Mouse (Mus musculus) ES-CJ7 (cell line): ENCODE data around the gene Mettl23.
"Not testable (repeated sequence)": the region's sequence is repeated elsewhere in the genome, so short reads cannot be mapped to it uniquely, and the experiment has no call there.

Experiments
- DNase-seq: peaks from one replicate; pipeline ENCODE4 v3.0.0; 2011; ENCODE audit warnings: low read depth, low spot score

The Mettl23 gene

DNA sequence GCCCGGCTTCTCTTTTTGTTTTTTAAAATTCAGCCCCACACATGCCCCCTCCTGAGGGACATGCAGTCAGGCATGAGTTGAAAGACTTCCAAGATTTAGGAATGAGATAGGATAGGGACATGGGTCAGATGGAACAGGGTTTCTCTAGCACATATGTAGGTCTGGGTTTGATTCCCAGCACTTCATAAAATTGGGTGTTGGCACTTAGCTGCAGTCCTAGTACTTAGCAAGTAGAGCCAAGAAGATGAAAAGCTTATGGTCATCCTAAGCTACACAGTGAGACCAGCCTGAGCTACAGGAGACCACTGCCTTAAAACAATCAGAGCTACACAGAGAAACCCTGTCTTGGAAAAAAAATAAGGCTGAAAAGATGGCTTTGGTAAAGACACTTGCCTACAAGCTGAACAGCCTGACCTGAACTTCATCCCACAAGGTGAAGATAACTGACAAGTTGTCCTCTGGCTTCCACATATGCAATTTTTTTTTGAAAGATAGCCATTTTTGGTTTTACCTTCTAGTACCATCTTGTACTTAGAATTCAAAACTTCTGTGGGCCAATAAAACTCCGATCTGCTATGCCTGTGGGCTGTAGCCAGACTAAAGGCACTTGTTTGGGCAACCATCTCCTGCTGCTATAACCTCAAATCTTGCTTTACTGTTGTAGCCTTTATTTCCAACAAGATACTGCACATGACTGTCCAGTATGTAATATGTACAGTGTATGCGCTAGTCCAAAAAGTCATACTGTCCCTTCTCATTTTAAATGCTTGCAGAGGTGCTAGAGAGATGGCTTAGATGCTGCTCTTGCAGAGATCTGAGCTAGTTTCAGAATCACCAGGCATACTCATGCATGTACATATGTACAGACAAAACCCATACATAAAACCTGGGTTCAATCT is 4.4 kb downstream of the Mettl23 start:
- no peak for DNase-seq

DNA sequence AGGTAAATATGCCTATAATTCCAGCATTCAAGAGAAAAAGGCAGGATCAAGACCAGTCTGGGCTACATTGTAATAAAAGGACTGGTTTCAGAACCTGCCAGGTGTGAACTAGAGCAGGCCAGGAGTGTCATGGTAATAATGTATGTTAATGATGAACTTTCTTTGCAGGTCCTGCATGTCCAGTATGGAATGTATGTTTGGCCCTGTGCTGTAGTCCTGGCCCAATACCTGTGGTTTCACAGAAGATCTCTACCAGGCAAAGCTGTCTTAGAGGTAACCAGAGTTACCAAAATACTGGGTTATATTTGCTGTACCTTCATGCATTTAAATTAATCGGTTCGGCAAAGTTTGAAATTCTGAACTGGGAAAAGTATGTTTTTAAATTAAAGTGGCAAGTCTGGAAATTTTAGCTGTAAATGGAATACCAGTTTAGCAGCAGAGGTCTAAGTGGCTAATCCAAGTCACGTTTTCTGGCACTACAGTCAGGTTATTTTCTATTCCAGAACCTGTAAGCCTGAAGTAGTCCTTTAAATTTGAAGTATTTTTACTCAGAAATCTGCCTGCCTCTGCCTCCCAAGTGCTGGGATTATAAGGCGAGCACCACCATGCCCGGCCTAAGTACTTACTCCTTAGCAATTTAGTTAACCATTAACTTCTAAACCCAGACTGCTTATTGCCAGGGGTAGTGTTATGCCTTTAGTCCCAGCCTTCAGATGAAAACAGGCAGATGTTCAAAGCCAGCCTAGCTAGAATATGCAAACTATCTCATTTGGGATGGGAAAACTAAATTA is 5.2 kb downstream of the Mettl23 start:
- DNase-seq = no peak

DNA sequence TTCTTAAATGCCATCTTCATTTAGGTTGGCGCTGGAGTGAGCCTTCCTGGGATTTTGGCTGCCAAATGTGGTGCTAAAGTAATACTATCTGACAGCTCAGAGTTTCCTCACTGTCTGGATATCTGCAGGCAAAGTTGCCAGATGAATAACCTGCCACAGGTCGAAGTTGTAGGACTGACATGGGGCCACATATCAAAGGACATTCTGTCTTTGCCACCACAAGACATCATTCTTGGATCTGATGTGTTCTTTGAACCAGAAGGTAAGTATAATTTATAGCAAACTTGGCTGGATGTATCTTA is 5.8 kb downstream of the Mettl23 start:
- not testable (repeated sequence) for DNase-seq

DNA sequence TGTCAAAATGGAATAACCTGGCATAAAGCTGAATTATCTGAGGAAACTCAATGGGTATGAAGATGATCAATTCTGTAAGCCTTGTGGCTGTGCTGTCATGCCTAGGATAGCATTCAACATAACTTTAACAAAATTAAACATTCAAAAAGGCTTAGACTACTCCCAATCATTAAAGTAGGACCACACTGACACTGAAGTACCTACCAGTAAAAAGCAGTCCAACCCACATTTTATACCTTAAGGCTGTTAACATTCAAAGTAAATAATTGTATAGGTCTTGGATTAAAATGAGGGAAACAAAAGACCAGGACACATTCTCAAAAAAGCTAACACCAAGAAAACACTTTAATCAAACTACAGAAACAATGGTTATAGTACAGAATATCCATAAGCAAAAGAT is 6.5 kb downstream of the Mettl23 start:
- no peak for DNase-seq

DNA sequence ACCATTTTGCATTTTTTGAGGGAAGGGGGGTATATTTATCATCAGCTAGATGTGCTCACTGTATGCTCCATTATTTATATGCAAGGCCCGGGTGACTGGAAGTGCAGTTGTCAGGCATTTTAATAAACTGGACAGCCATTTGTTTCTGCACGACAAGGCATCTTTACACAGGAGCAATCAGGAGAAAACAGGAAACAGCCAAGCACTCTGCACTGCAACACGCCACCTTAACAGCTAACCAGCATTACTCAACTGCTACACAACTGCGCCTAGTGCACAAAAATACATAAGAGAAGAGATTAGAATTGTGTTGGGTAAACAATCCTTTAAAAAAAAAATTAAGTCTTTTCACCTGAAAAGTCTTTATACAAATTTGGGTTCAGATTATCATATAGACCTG is 7.0 kb downstream of the Mettl23 start:
- DNase-seq = no peak

DNA sequence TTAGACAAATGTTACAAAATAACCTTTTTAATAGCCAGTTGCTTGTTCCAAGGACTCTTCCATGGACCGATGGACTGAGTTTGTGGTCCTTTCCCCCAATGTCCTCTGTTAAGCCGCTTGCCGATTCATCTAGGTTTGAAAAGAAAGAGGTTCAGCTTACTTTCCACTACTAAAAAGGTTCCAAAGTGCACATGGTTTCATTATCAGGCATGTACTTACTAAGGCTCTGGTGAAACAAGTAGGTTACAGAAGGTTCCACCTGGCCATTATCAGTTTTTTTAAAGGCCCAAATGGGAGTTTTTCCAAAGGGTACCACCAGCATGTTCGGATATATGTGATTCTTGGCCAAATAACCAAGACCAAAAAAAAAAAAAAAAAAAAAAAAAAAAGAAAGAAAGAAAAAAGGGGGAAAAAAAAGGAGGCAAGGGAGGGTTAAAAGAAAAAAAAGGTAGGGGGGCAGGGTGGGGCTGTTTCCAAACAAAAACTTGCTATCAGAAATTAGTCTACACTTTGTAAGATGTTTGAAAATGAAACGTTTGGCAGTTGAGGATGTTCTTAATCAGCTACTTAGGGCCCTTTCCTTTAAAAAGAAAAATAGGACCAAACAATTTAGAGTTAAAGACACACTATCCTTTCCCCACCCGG is 7.9 kb downstream of the Mettl23 start:
- DNase-seq = no peak

DNA sequence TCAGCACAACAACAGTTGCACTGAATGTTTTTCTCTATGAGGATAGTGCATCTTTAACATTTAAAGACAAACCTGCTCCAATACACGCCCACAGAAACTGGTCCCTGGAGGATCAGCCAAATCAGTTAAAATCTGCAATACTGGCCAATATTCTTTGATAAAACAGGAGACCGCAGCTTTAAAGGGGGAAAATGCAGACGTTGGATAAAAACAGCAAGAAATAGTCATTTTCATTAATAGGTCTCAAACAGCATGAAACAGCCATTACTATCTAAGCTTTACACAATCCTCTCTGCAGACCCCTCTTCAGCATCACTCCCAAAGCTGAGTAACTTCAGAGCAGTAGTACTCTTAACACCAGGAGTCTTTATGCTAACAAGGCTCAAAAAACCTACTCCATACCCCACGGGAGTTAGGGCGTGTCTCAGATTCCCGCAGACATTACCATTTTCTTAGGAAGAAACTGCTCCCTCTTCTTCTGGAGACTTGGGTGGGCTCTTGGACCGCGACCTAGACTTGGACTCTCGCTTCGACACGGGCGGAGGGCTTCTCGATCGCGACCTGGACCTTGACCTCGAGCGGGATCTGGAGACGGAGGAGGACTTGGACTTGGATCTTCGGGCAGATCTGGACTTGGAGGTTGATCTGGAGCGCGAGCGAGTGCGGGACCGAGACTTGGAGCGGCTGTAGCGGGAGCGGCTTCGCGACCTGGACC is 8.7 kb downstream of the Mettl23 start:
- peak; percentile 76 for DNase-seq

DNA sequence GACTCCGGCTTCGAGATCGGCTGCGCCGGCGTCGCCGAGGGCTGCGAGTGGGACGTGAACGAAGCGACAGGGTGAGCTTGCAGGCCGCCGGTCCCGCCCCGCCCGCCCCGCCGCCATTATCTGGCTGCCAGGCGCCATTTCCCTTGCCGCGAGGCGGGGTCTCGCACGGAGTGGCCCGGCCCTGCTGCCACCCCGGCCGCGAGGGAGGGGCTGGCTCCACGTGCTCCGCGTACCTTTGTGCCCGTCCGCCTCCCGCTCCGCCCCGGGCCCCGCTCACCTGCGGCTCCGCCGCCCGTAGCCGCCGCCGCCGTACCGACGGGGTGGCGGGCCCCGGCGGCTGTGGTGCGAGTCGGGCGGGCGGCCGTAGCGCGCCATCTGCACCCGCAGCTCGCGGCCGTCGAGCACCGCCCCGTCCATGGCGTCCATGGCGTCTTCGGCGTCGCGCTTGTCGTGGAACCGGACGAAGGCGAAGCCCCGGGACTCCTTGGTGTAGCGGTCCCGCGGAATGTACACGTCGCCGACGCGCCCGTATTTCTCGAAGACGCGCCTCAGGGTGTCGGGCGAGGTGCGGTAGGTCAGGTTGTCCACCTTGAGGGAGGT is 9.3 kb downstream of the Mettl23 start, which contains the start of gene Mfsd11:
Mfsd11 (plus strand) TSS at position 150 of the 600 bp plus-strand sequence.
- DNase-seq = no peak

DNA sequence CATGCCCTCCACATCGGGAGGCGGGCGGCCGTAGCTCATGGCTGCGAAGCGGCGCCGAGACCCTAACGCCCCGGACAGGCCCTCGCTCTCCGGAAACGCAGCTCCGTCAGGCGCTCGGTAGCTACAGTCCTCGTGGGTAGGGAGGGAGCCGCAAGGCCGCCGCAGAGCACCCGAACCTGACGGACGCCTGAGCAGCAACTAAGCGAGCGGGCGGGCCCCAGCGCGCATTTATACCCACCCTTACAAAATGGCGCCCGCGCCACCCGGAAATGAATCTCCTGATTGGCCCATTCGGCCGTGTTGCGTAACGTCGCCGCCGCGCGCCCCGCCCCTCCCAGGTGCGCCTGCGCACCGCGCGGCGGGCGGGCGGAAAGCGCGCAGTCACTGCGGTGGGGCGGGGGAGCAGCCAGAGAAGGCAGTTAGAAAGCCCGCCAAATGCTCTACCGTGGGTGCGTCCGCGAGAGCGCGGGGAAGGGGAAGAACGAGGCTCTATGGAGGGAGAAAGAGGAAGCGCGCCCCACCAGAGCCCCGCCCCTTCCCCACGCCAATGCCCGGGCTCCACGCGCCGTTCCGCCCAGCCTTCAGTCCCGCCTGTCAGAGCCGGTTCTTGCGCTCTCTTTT is 9.9 kb downstream of the Mettl23 start, which contains the start of gene Srsf2:
Srsf2 (minus strand) TSS at position 204 of the 621 bp plus-strand sequence.
- peak; percentile 91 for DNase-seq

DNA sequence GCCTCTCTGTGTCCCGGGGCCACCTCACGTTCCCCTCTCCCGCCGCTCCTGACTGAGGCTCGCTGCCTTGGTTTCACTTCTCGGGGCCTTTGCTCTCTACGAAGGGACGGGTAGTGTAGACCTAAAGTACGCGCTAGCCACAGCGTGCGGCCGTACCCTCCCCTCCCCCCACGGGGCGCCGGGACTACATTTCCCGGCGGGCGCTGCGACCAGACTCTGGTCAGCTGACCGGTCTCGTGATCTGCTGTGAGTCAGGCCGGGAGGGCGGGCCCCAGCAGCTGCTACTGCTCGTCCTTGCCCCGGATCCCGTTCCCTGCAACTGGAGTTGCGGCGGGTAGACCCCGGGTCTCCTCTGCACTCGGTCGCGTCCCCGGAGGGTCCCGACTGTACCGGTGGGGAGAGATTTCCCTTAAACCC is 10.4 kb downstream of the Mettl23 start:
- DNase-seq = peak; percentile 95

DNA sequence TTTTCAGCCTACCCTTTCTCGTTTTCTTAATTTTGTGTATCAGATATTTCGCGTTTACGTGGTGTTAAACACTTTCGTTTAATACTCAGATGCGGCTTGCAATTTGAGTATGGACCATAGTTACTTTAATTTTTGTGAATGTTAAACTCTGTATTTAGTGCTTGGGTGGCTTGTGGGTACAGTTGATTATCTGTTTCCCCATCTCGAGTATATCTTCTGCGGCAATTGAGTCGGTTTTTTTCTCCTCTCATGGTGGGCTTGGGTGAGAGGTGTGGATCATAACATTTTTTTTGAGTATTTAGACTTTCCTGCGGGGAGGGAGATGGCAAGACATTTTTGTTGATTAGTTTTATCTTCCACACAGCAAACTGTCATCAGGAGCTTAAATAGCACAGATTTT is 11.2 kb downstream of the Mettl23 start:
- DNase-seq = no peak

DNA sequence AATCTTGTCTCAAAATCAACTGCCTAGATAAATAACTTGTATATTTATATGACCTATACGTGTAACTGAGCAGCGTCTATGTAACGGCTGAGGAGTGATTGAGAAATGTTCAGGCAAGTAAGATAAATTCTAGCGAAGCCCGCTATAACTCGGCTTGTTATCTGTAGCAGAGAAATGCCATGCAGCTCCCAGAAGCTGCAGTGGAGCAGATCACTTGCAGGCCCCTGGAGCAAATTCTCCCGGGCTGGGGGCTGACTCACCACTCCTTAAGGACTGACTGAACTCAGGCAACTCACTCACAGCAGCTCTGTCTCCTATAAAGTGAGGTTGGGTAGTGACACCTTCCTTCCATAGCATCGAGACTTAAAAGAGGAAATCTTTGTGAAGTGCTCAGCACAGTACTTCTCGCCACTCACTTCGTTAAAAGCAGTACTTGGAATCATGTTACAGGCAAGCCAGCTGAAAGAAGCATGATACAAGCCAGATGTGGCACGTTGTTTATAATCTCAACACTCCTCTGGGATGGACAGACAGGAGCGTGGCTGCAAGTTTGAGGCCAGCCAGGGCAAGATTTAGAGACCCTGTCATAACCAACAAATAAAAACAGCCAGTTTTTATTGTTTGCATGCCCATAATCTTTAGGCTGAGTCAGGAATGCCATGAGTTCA is 14.2 kb downstream of the Mettl23 start:
- no peak for DNase-seq

DNA sequence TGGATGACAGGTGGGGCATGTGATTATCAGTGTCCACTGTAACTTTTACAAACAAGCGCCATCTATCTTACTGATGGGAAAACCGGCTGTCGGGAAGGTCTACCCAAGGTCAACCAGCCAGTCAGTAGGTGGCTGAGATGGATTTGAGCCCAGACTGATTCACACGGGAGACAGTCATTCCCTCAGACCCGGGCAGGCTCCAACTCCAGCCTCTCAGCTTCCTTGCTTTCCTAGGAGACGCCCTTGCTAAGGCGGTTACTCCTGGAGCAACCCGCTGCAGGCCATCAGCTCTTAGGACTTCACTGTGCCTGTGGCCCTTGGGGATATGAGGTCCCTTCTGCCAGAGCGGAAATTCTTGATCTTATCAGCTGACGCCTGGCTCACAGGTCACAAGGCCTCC is 21.4 kb downstream of the Mettl23 start:
- no peak for DNase-seq

DNA sequence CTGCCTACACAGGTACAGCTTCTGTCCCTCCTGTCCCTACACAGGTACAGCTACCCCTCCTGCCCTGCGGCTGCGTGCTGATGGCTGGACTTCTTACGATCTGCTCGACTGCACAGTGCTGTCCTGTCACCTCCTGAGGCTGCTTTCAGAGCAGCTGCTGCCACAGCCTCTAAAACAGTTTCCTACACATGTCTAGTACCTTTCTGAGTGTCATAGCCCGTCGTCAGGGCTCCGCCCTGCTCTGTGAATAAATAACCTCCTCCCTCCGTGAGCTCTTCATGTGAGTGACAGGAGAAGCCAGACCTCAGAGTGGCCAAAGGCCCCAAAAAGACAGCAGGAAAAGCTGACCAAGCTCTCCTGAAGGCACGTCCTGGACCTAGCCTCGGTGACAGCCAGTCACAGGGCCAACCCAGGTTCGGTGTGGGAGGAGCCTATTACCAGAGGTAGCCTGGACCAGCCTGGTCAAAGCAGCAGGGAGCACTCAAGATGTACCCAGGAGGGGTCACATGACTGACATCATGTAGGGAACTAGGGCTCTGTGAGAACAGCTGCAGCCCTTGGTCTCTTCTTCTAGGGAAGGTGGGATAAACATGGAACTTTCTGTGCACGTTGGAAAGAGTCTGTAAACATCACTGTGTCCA is 23.0 kb downstream of the Mettl23 start:
- DNase-seq = no peak

DNA sequence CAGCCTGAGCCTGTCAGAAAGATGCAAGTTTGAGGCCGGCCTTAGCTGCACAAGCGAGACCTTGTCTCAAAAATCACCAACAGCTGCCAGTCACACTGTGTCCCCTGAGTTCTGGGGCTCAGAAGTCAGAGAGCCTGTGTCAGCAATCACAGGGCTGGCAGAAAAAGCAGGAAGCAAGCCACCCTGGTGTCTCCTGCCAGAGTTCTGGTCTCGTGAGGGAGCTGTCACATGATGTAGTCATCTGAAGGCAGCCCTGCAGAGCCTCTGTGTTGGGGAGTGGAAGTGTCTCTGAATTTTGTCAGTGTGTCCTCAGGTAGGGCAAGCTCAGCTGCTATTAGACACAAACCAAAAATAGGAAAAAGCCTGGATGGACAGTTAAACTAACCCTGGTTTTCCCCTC is 25.1 kb downstream of the Mettl23 start:
- no peak for DNase-seq

DNA sequence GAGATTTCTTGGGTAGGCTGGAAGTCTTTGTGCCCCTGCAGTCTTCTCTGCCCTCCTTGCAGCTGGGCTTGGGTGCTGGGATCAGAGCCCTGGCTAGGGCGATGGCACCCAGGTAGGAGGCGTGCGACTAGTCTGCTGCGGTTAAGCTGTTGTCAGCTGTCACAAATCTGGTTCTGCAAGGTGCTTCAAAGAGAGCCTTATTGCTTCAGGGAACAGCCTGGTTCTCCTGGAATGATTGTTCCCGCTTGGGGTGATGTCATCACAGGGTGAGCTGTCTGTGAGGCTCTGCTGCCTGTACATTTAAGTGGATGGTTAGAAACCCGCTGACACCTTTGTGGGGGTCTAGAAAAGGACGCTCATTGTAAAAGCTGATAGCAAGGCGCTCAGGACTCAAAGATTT is 26.1 kb downstream of the Mettl23 start:
- DNase-seq = no peak

DNA sequence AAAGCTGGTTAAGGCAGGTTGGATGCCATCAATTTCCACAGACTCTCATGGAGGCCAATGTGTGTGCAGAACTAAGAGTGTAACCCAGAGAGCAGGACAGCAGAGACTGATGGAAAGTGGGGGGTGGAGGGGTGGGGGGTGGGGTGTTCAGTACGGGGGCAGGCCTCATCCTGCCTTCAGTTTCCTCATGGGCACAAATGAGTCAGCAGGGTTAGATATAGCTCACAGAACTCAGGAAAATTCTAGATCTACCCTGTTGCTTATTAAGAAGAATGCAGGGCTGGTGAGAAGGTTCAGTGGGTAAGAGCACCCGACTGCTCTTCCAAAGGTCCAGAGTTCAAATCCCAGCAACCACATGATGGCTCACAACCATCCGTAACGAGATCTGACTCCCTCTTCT is 26.6 kb downstream of the Mettl23 start:
- DNase-seq = no peak

DNA sequence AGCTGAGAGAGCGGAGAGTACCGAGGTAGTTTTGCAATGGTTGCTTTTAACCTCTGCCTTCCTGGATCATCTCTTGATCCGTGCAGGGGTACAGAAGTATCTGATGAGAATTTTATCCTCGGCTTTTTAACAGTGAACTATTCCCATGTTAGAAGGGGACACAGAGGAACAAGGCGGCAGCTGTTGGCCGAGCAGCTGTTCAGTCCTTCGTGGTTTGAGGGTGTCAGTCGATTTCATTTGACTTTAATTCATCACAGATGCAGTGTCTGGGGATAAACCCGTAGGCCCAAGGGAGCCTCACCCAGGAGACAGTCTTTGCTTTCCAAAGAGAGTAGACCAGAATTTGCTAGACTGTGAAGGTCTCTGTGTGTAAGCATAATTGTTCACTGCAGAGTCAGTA is 28.5 kb downstream of the Mettl23 start:
- DNase-seq = no peak

DNA sequence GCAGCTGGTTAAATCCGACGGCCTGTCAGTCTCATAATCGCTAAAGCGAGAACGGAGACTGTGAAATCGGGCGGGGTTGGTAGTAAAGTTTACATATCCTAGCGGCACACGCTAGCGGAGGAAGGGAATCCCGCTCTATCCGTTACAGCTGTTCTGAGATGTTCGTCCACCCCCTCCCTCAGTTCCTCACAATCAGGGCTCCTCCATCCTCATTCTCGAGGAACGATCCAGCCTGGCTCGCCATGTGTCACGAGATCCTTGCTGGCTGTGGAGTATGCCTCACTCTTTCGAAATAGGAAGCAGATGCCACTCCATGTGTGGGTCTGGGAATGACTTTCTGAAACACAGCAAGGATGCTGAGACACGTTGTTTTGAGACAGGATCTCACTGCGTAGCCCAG is 30.9 kb downstream of the Mettl23 start:
- no peak for DNase-seq

DNA sequence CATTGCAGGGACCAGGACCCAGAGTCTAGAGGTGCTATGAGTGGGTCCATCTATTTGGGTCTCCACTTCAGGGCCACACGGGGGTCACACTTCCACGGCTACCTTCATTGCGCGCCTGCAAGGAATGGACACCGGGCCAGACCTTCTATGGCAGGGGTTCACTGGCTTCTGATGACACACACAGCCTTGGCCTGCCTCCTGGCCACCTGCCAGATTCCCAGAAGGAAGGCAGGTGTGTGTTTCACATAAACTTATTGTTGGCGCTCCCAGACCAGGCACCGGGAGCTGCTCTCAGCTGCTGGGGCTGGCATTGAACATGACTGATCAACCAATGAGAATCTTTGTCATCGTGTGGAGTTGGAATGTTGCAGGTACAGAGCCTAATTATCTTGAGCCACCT is 35.4 kb downstream of the Mettl23 start:
- no peak for DNase-seq
